Mouse (Mus musculus): Measurements from ENCODE around the gene Clns1a.

DNA sequence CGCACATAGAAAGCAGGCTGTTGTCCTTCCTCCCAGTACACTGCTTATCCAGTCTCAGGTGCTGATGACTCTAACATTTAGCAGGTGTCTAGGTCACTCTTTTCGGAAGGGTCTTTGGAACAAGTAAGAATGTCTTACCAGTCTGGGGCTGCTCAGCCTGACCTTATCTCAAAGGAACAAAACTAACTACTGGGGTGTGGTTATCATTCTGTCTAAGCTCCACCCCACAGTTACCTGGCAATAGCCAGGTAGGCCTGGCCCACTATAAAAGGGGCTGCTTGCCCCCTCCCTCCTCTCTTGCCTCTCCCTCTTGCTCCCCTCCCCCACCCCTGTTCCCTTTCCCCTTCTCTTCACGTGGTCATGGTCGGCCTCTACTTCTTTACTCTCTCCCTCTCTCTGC lies 72.6 kb downstream of the Clns1a start:
- TF ChIP-seq CTCF (IDR thresholded peaks at IDR 0.05; ENCODE audit: control insufficient read depth, insufficient read depth, insufficient replicate concordance, low read depth, low read length) = no peak
- TF ChIP-seq POLR2A (IDR thresholded peaks at IDR 0.05; ENCODE audit: control insufficient read depth, low read depth, low read length) = no peak
